Mouse (Mus musculus) CH12F3 (cell line): Measurements from ENCODE around the gene Actr1a.

Experiments used
- in situ Hi-C: fragments of 300-500 bp; cut with MboI; formaldehyde crosslinking; loops from 2 replicates; pipeline ENCODE4 v1.14.3; 2020; ENCODE audit warnings: low sequenced_read_pairs

The Actr1a gene

GRCm38 (mm10) chr19:46357344-46358280 lies 37.9 kb downstream of the Actr1a start:
- in situ Hi-C loops: no loop called here

GRCm38 (mm10) chr19:46356701-46357138 lies 38.8 kb downstream of the Actr1a start:
- in situ Hi-C loops: no loop called here

GRCm38 (mm10) chr19:46350168-46350932 lies 45.2 kb downstream of the Actr1a start, which contains the start of gene 2310034G01Rik:
2310034G01Rik (minus strand) TSS chr19:46350302.
- in situ Hi-C loops: no loop called here

GRCm38 (mm10) chr19:46349550-46349949 lies 46.0 kb downstream of the Actr1a start:
- in situ Hi-C loops: no loop called here

GRCm38 (mm10) chr19:46348761-46349458 lies 46.6 kb downstream of the Actr1a start:
- in situ Hi-C loops: no loop called here

GRCm38 (mm10) chr19:46347936-46348668 lies 47.4 kb downstream of the Actr1a start:
- in situ Hi-C loops: no loop called here

GRCm38 (mm10) chr19:46347146-46347545 lies 48.4 kb downstream of the Actr1a start:
- in situ Hi-C loops: no loop called here

GRCm38 (mm10) chr19:46344710-46345419 lies 50.7 kb downstream of the Actr1a start:
- in situ Hi-C loops: no loop called here

GRCm38 (mm10) chr19:46339287-46339971 lies 56.1 kb downstream of the Actr1a start:
- in situ Hi-C loops: no loop called here

- in situ Hi-C loops: no loop called here
These were observed 56.6 kb downstream of the Actr1a start for GRCm38 (mm10) chr19:46338942-46339286.

- in situ Hi-C loops: no loop called here
These were observed 57.1 kb downstream of the Actr1a start, which contains the start of gene Cuedc2 for GRCm38 (mm10) chr19:46338331-46338936. Cuedc2 (minus strand) TSS chr19:46338702.

GRCm38 (mm10) chr19:46337719-46338330 lies 57.7 kb downstream of the Actr1a start:
- in situ Hi-C loops: no loop called here

GRCm38 (mm10) chr19:46333906-46334305 lies 61.6 kb downstream of the Actr1a start:
- in situ Hi-C loops: no loop called here

- in situ Hi-C loops: no loop called here
These were observed 62.7 kb downstream of the Actr1a start for GRCm38 (mm10) chr19:46332721-46333339.

- in situ Hi-C loops: no loop called here
These were observed 63.6 kb downstream of the Actr1a start for GRCm38 (mm10) chr19:46331936-46332335.

- in situ Hi-C loops: no loop called here
These were observed 64.2 kb downstream of the Actr1a start for GRCm38 (mm10) chr19:46331326-46331725.

- in situ Hi-C loops: no loop called here
These were observed 64.9 kb downstream of the Actr1a start for GRCm38 (mm10) chr19:46330696-46331095.

- in situ Hi-C loops: no loop called here
These were observed 65.6 kb downstream of the Actr1a start for GRCm38 (mm10) chr19:46329951-46330350.
